Mouse (Mus musculus) mouse embryonic stem cell (cell line): ENCODE data around the gene Plekhs1.

ENCODE experiments used
- in situ Hi-C, 2 experiments: fragments of 300-500 bp; cut with MboI; formaldehyde crosslinking; loops; 1 replicate in 1 of 2; 3 replicates in 1 of 2; pipeline ENCODE4 v1.14.3; 2019 to 2020; ENCODE audit warnings: low sequenced_read_pairs in 2 of 2, low pct_unique_long_range_greater_than_20kb in 1 of 2, mixed read lengths in 1 of 2; ENCODE audit not compliant: unreplicated experiment in 1 of 2

The Plekhs1 gene

GRCm38 (mm10) chr19:56461522-56462101 is at the start of gene Plekhs1:
Plekhs1 (plus strand) TSS chr19:56461640.
- in situ Hi-C loops = no loop called here

- in situ Hi-C loops = no loop called here
Measured at GRCm38 (mm10) chr19:56418404-56418803, 43.0 kb upstream of the Plekhs1 start.

- in situ Hi-C loops = no loop called here
Measured at GRCm38 (mm10) chr19:56419452-56419851, 42.0 kb upstream of the Plekhs1 start.

GRCm38 (mm10) chr19:56420345-56420744 is 41.1 kb upstream of the Plekhs1 start:
- in situ Hi-C loops = loop anchor here in 1 of 2 experiments (5.0 kb wide), 1 partner anchor 357 kb away; no protein-coding TSS in a partner anchor

GRCm38 (mm10) chr19:56422476-56423338 is 38.7 kb upstream of the Plekhs1 start:
- in situ Hi-C loops = loop anchor here in 1 of 2 experiments (5.0 kb wide), 1 partner anchor 355 kb away; no protein-coding TSS in a partner anchor

- in situ Hi-C loops = loop anchor here in 1 of 2 experiments (5.0 kb wide), 1 partner anchor 354 kb away; no protein-coding TSS in a partner anchor
Measured at GRCm38 (mm10) chr19:56423370-56423769, 38.1 kb upstream of the Plekhs1 start.

GRCm38 (mm10) chr19:56424606-56425395 is 36.6 kb upstream of the Plekhs1 start:
- in situ Hi-C loops = loop anchor here in 1 of 2 experiments (5.0 kb wide), 1 partner anchor 352 kb away; no protein-coding TSS in a partner anchor

- in situ Hi-C loops = no loop called here
Measured at GRCm38 (mm10) chr19:56425492-56425891, 35.9 kb upstream of the Plekhs1 start.

GRCm38 (mm10) chr19:56430369-56430768 is 31.1 kb upstream of the Plekhs1 start:
- in situ Hi-C loops = no loop called here

GRCm38 (mm10) chr19:56432706-56433105 is 28.7 kb upstream of the Plekhs1 start:
- in situ Hi-C loops = no loop called here

- in situ Hi-C loops = no loop called here
Measured at GRCm38 (mm10) chr19:56433581-56433980, 27.9 kb upstream of the Plekhs1 start.

GRCm38 (mm10) chr19:56436380-56436779 is 25.1 kb upstream of the Plekhs1 start:
- in situ Hi-C loops = no loop called here

- in situ Hi-C loops = no loop called here
Measured at GRCm38 (mm10) chr19:56438357-56439071, 22.9 kb upstream of the Plekhs1 start.

GRCm38 (mm10) chr19:56439072-56439434 is 22.4 kb upstream of the Plekhs1 start:
- in situ Hi-C loops = no loop called here

GRCm38 (mm10) chr19:56443445-56443844 is 18.0 kb upstream of the Plekhs1 start:
- in situ Hi-C loops = no loop called here

- in situ Hi-C loops = no loop called here
Measured at GRCm38 (mm10) chr19:56448784-56449183, 12.7 kb upstream of the Plekhs1 start.

- in situ Hi-C loops = no loop called here
Measured at GRCm38 (mm10) chr19:56449537-56449936, 11.9 kb upstream of the Plekhs1 start.

- in situ Hi-C loops = no loop called here
Measured at GRCm38 (mm10) chr19:56450892-56451291, 10.5 kb upstream of the Plekhs1 start.
